Mouse (Mus musculus) erythroblast, embryonic 14.5 days (primary cell): ENCODE measurements around the gene Cel.

ENCODE experiments used
- GATA1 ChIP-seq: IDR thresholded peaks from 2 replicates; pipeline ENCODE4 v1.6.1; 2012; ENCODE audit warnings: low read length, inconsistent platforms, mixed read lengths
- TAL1 ChIP-seq: IDR thresholded peaks from 3 replicates; pipeline ENCODE4 v1.6.1; 2012; ENCODE audit warnings: low read length, inconsistent platforms, mixed read lengths

DNA sequence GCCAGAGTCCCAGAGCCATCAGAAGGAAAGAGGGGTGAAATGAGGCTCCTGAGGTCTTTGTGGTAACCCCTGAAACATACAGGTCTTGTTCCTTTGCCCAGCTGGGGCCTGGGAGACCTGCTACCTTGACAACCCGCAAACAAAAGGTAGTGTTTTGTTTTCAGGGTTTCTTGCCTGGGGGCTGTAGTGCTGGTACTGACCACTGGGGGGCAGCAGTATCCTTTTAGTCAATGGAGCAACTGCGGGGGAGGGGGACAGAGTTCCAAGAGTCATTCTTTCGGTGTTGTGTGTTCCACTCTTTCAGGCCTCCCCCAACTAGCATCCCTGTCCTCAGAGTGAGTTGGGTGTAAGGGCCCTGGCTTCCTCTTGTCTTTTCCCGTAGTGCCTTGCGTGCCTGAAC, 48.7 kb downstream of the Cel start:
- no peak for TF ChIP-seq GATA1
- TF ChIP-seq TAL1 = no peak
